Mouse (Mus musculus) Muller cell, postnatal 12 days (primary cell): Measurements from ENCODE around the gene Sphkap.

Experiments
- DNase-seq: peaks from one replicate; pipeline ENCODE4 v3.0.0-alpha.2; 2015; ENCODE audit errors: inconsistent ontology term

Sphkap gene

GRCm38 (mm10) chr1:83297137-83298076, 110.6 kb downstream of the Sphkap start:
- no peak for DNase-seq

GRCm38 (mm10) chr1:83285866-83286265, 122.1 kb downstream of the Sphkap start:
- DNase-seq, result peak; percentile 57

DNA sequence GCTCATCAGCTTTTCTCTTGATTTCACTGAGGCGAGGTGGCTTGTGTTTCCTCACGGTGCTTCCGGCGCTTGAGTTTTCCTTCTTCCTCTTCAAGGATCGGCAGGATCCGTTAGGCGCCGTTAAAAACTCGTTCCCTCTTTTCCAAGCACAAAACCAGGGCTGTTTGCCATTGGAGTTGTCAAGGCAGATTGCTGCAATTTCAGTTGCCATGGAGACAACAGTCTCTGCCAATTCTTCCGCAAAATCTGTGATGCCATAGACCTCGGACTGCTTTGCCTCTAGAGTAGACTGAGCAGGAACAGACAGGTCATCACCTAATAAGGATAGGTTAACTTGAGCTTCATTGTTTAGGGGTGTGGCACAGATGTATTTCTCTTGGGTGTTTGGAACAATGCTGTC, 131.0 kb downstream of the Sphkap start:
- peak; percentile 11 for DNase-seq

DNA sequence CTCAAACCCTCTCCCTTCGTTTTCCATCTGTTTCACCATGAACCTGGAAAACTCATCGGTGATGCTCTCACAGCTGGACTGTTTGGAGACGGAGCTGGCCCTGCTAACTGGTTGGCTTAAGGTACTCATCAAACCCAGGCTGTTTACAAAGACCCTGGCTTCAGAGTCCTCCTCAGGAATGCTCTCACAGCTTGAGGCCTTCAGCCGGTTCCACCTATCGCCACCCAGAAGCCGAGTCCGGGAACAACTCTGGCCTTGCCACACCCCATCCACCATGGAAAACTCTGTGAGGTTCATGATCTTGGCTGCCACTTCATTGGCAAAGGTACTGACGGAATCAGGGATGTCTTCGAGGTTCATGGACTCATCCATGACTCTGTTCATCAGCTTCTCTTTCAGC, 131.4 kb downstream of the Sphkap start:
- no peak for DNase-seq

DNA sequence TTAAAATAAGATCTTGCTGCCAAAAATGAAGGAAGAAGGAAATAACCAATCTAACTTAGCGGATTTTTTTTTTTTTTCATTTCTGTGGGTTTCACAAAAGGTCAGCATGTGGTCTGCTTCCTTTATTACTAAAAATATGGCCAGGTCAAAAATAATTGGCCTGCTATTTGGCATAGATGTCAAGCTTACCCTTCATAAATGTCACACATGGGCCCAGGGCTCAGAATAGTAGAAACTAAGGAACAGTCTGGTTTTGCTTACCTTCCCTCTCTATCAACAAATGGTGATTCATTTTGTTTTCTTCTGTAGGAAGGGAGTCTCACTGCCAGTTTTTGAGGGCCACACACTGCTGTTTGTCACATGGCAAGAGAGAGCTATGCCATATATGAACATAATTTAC, 156.3 kb downstream of the Sphkap start:
- no peak for DNase-seq

DNA sequence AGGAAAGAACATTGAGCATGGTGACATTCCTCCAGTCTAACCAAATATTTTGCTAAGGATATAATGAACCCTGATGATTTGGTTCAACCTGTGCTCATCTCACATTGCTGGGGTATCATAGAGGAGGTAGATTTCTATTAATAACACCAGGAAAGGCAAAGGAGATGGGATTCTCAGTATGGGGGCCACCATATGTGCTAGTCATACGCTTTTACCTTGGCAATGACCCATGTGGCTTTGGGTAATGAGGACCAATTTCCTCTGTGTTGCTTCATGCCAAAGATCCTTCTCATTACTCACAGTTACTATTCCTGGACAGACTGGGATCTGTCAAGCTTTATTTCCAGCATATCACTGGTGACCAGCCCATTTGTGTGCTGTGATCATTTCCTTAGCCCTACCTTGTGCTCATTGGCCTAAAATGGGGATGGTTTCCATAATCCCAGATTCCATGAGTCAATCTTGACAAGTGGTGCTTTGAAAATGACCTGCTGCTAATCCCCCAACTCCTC, 159.7 kb downstream of the Sphkap start:
- DNase-seq, result no peak

DNA sequence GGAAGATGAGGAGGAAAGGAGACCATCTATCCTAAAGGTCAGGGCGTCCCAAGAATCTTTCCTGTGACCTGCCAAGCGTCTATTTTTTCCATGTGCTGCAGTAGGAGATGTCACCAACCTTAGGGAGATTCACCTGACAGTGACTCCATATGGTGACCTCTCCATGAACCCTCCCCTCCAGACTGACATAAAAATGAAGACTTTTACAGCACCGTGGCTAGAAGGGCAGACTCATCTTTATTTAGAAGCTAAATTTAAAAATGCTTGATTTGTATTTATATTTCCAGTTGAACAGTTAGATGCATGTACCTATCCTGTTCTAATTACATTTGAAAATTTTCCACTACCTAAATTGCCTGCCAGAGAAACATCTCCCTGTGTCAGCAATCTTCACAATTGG, 180.1 kb downstream of the Sphkap start:
- DNase-seq, result no peak

GRCm38 (mm10) chr1:83224423-83224960, 183.5 kb downstream of the Sphkap start:
- no peak for DNase-seq

DNA sequence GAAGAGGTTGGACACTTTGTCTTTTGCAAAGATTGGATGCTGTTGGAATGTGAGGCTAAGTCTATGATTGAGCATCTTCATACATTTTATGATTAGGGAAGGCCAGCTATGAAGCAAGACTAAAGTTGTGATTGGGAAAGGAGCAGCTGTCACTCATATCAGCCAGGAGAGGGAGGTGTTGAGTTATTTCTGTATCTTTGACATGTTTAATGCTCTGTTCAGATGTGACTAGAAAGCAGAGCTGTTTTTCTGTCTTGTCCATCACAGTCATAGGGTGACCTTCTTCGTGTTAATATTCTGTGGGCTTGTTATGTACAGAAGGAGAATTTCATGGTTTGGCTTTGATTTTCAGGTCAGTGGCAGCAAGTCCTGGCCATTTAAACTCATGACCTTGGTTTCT, 184.9 kb downstream of the Sphkap start:
- DNase-seq, result peak; percentile 16

DNA sequence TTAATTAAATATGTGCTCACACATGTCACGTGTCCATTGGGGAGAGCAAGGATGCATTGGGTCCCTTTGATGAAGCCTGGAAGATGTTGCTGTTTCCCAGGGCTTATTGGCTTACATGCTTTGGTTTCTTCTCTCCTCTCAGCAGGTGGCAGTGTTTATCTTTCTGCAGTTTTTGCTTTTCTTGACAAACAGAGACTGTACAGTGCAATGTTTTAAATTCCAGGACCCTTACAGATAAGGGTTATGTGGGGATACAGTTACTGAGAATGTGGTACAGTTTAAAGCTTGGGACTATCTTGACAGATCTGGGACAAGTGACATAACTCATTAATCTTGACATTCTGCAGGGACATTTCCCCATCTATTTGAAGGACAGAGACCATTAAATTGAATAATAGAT, 189.7 kb downstream of the Sphkap start:
- DNase-seq, result peak; percentile 9

DNA sequence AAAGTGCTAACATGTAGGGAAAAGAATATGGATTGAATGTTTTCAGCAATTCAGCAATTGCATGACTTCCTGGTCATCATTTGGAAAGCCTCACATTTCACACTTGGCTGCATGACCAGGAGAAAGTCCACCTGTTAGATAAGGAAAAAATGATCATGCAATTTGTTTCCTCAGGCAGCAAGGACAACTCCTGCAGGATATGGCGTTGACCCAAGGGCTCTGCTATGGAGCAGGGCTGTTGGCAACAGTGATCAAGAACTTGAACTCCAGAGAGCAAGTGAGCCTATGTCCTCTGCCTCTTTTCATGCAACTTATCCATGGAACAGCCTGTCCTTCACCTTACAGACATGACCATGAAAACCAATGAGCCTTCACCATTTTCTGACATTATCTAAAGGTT, 198.0 kb downstream of the Sphkap start:
- no peak for DNase-seq
